Mouse (Mus musculus): ENCODE measurements around the gene Nsf.

Nsf gene

GRCm38 (mm10) chr11:103953896-103954292, at the start of gene Nsf:
Gene Nsf (minus strand): TSS chr11:103954056.
- peak; percentile 85 for DNase-seq (ENCODE audit: extremely low read depth, insufficient read length, low spot score)

- no peak for DNase-seq (ENCODE audit: extremely low read depth, insufficient read length, low spot score)
Measured at GRCm38 (mm10) chr11:104003397-104003796, 49.5 kb upstream of the Nsf start.

GRCm38 (mm10) chr11:104002191-104002590, 48.3 kb upstream of the Nsf start:
- no peak for DNase-seq (ENCODE audit: extremely low read depth, insufficient read length, low spot score)

- DNase-seq (ENCODE audit: extremely low read depth, insufficient read length, low spot score): peak; percentile 26
Measured at GRCm38 (mm10) chr11:104001395-104001955, 47.6 kb upstream of the Nsf start.

GRCm38 (mm10) chr11:104000667-104001394, 47.0 kb upstream of the Nsf start:
- no peak for DNase-seq (ENCODE audit: extremely low read depth, insufficient read length, low spot score)

GRCm38 (mm10) chr11:103998737-103999136, 44.9 kb upstream of the Nsf start:
- DNase-seq (ENCODE audit: extremely low read depth, insufficient read length, low spot score): no peak

- peak; percentile 29 for DNase-seq (ENCODE audit: extremely low read depth, insufficient read length, low spot score)
Measured at GRCm38 (mm10) chr11:103997385-103997784, 43.5 kb upstream of the Nsf start.

GRCm38 (mm10) chr11:103992638-103993037, 38.8 kb upstream of the Nsf start:
- no peak for DNase-seq (ENCODE audit: extremely low read depth, insufficient read length, low spot score)

- peak; percentile 46 for DNase-seq (ENCODE audit: extremely low read depth, insufficient read length, low spot score)
Measured at GRCm38 (mm10) chr11:103990049-103990557, 36.2 kb upstream of the Nsf start.

- peak; percentile 28 for DNase-seq (ENCODE audit: extremely low read depth, insufficient read length, low spot score)
Measured at GRCm38 (mm10) chr11:103987423-103987822, 33.6 kb upstream of the Nsf start.

- no peak for DNase-seq (ENCODE audit: extremely low read depth, insufficient read length, low spot score)
Measured at GRCm38 (mm10) chr11:103984067-103984466, 30.2 kb upstream of the Nsf start.

- no peak for DNase-seq (ENCODE audit: extremely low read depth, insufficient read length, low spot score)
Measured at GRCm38 (mm10) chr11:103981826-103982225, 28.0 kb upstream of the Nsf start.

- no peak for DNase-seq (ENCODE audit: extremely low read depth, insufficient read length, low spot score)
Measured at GRCm38 (mm10) chr11:103979381-103979780, 25.5 kb upstream of the Nsf start.

- DNase-seq (ENCODE audit: extremely low read depth, insufficient read length, low spot score): no peak
Measured at GRCm38 (mm10) chr11:103970876-103971275, 17.0 kb upstream of the Nsf start.

- no peak for DNase-seq (ENCODE audit: extremely low read depth, insufficient read length, low spot score)
Measured at GRCm38 (mm10) chr11:103969278-103969677, 15.4 kb upstream of the Nsf start.

- no peak for DNase-seq (ENCODE audit: extremely low read depth, insufficient read length, low spot score)
Measured at GRCm38 (mm10) chr11:103967106-103967735, 13.4 kb upstream of the Nsf start.

GRCm38 (mm10) chr11:103956866-103957265, 3.0 kb upstream of the Nsf start:
- no peak for DNase-seq (ENCODE audit: extremely low read depth, insufficient read length, low spot score)

GRCm38 (mm10) chr11:103953032-103953895, 592 bp downstream of the Nsf start:
- peak; percentile 9 for DNase-seq (ENCODE audit: extremely low read depth, insufficient read length, low spot score)

GRCm38 (mm10) chr11:103952635-103953031, 1.2 kb downstream of the Nsf start:
- no peak for DNase-seq (ENCODE audit: extremely low read depth, insufficient read length, low spot score)

- no peak for DNase-seq (ENCODE audit: extremely low read depth, insufficient read length, low spot score)
Measured at GRCm38 (mm10) chr11:103951106-103951505, 2.8 kb downstream of the Nsf start.

GRCm38 (mm10) chr11:103948952-103949351, 4.9 kb downstream of the Nsf start:
- DNase-seq (ENCODE audit: extremely low read depth, insufficient read length, low spot score): no peak
